17 mouse cellular contexts compared by ENCODE assay signal in genomic region chr13:46222031-46222430, GRCm38 (mm10). TPM values are rescaled to one million over a fixed set of nuclear protein-coding genes. Genes with fewer than 3 reads are reported as not detected.
DNase-seq lines count a peak whose midpoint lies in the region; ATAC-seq and TF ChIP-seq lines count a peak whose summit lies in the region.
"Had no signal": no experiment of that assay in that cellular context is flagged by ENCODE, and none has a peak within 500 bp of the region (broad histone marks: within the 10 kb centered on the region; RNA-seq: fewer than 3 reads in every experiment).

No protein-coding gene starts in this region.

- no peaks in the 10 kb centered on the region for H3K27me3 ChIP-seq in embryonic facial prominence, embryonic 13.5 days
- no peaks in the 10 kb centered on the region for H3K27me3 ChIP-seq in embryonic facial prominence, embryonic 10.5 days (replicated peaks; ENCODE audit: low read depth, poor library complexity, severe bottlenecking)
- H3K27me3 ChIP-seq in lung, postnatal 0 days (replicated peaks; ENCODE audit: insufficient read depth, low read length), result no peaks in the 10 kb centered on the region
- no peaks in the 10 kb centered on the region for H3K27me3 ChIP-seq in liver, embryonic 11.5 days (replicated peaks; ENCODE audit: control insufficient read depth, insufficient read depth, low read length)
- H3K27me3 ChIP-seq: liver, embryonic 15.5 days; midbrain, embryonic 12.5 days; neural tube, embryonic 12.5 days had no signal

- peak overlapping the region; percentile 34; the same call in 1 of the 2 replicates for H3K27ac ChIP-seq in embryonic facial prominence, embryonic 13.5 days
- no peak overlapping the region for H3K27ac ChIP-seq in embryonic facial prominence, embryonic 10.5 days (replicated peaks)
- H3K27ac ChIP-seq in lung, postnatal 0 days (ENCODE audit: low read length), result no peak overlapping the region
- no peak overlapping the region for H3K27ac ChIP-seq in liver, embryonic 11.5 days (ENCODE audit: low read depth, low read length)
- H3K27ac ChIP-seq: kidney, postnatal 0 days; liver, embryonic 15.5 days; midbrain, embryonic 12.5 days; neural tube, embryonic 12.5 days; stomach, postnatal 0 days had no signal

- H3K9ac ChIP-seq in embryonic facial prominence, embryonic 13.5 days, result no peak overlapping the region
- no peak overlapping the region for H3K9ac ChIP-seq in lung, postnatal 0 days (replicated peaks; ENCODE audit: low read depth)
- H3K9ac ChIP-seq in liver, embryonic 11.5 days (ENCODE audit: low read depth, low read length), result no peak overlapping the region
- H3K9ac ChIP-seq: liver, embryonic 15.5 days; midbrain, embryonic 12.5 days; neural tube, embryonic 12.5 days had no signal

- no peak for TF ChIP-seq EP300 in lung, postnatal 0 days (IDR thresholded peaks at IDR 0.05)

- no peak for ATAC-seq in embryonic facial prominence, embryonic 13.5 days (ENCODE audit: insufficient number of reproducible peaks, insufficient read depth, low FRiP score, low TSS enrichment, low read depth)
- ATAC-seq in lung, postnatal 0 days, result no peak
- ATAC-seq in liver, embryonic 11.5 days (replicated peaks; ENCODE audit: low FRiP score), result no peak
- no peak for ATAC-seq in erythroid progenitor cell, adult 5-6 weeks (replicated peaks; ENCODE audit: low FRiP score, poor library complexity, severe bottlenecking)
- ATAC-seq: hindbrain, embryonic 16.5 days had no signal

- peaks cover 37% of the 10 kb centered on the region for H3K4me1 ChIP-seq in embryonic facial prominence, embryonic 13.5 days
- peaks cover 12% of the 10 kb centered on the region for H3K4me1 ChIP-seq in embryonic facial prominence, embryonic 10.5 days
- H3K4me1 ChIP-seq in lung, postnatal 0 days (ENCODE audit: insufficient read depth, low read depth, low read length), result no peaks in the 10 kb centered on the region
- no peaks in the 10 kb centered on the region for H3K4me1 ChIP-seq in liver, embryonic 11.5 days (replicated peaks; ENCODE audit: control insufficient read depth, insufficient read depth, low read length)
- H3K4me1 ChIP-seq: liver, embryonic 15.5 days; neural tube, embryonic 12.5 days had no signal

- H3K4me2 ChIP-seq in embryonic facial prominence, embryonic 13.5 days, result no peak overlapping the region
- no peak overlapping the region for H3K4me2 ChIP-seq in lung, postnatal 0 days (replicated peaks; ENCODE audit: low read depth, low read length)
- H3K4me2 ChIP-seq in liver, embryonic 11.5 days, result no peak overlapping the region
- H3K4me2 ChIP-seq: liver, embryonic 15.5 days; midbrain, embryonic 12.5 days; neural tube, embryonic 12.5 days had no signal

- no peaks in the 10 kb centered on the region for H3K9me3 ChIP-seq in embryonic facial prominence, embryonic 13.5 days
- H3K9me3 ChIP-seq in embryonic facial prominence, embryonic 10.5 days, result no peaks in the 10 kb centered on the region
- no peaks in the 10 kb centered on the region for H3K9me3 ChIP-seq in lung, postnatal 0 days (ENCODE audit: low read length)
- no peaks in the 10 kb centered on the region for H3K9me3 ChIP-seq in liver, embryonic 11.5 days (ENCODE audit: control insufficient read depth, low read length)
- H3K9me3 ChIP-seq: liver, embryonic 15.5 days; midbrain, embryonic 12.5 days; neural tube, embryonic 12.5 days had no signal

- DNase-seq in embryonic facial prominence, embryonic 10.5 days (ENCODE audit: low spot score), result no peak
- peak; percentile 6 for DNase-seq in lung, postnatal 0 days (ENCODE audit: low spot score)
- DNase-seq in lung, adult 18-20 months, result no peak
- DNase-seq in left cerebral cortex, postnatal 36 days (ENCODE audit: low spot score in 2 of 2), result peak; percentile 36 to 38
- peak; percentile 29 for DNase-seq in right cerebral cortex, postnatal 4 days
- no peak for DNase-seq in liver, embryonic 11.5 days (ENCODE audit: low spot score)
- DNase-seq: gastrocnemius, postnatal 25 days had no signal

- TF ChIP-seq CTCF in lung, postnatal 0 days (IDR thresholded peaks at IDR 0.05), result no peak

- intact Hi-C loops in left cerebral cortex, postnatal 36 days (cut with DNase I), result no loop called here

- WGBS in embryonic facial prominence, embryonic 13.5 days, result 63% methylated on average over 7 of the region's 7 CpGs
- 87% methylated on average over 7 of the region's 7 CpGs for WGBS in embryonic facial prominence, embryonic 10.5 days
- WGBS in lung, postnatal 0 days, result 58% methylated on average over 7 of the region's 7 CpGs
- WGBS in liver, embryonic 11.5 days, result 67% methylated on average over 7 of the region's 7 CpGs

- no peak overlapping the region for H3K4me3 ChIP-seq in embryonic facial prominence, embryonic 13.5 days
- H3K4me3 ChIP-seq in embryonic facial prominence, embryonic 10.5 days, result no peak overlapping the region
- H3K4me3 ChIP-seq in lung, postnatal 0 days (ENCODE audit: low read depth, low read length), result no peak overlapping the region
- H3K4me3 ChIP-seq in liver, embryonic 11.5 days (ENCODE audit: low read depth, low read length), result no peak overlapping the region
- H3K4me3 ChIP-seq: liver, embryonic 15.5 days; midbrain, embryonic 12.5 days; neural tube, embryonic 12.5 days had no signal

- H3K36me3 ChIP-seq in embryonic facial prominence, embryonic 13.5 days, result no peaks in the 10 kb centered on the region
- no peaks in the 10 kb centered on the region for H3K36me3 ChIP-seq in embryonic facial prominence, embryonic 10.5 days (replicated peaks)
- no peaks in the 10 kb centered on the region for H3K36me3 ChIP-seq in lung, postnatal 0 days (ENCODE audit: insufficient read depth, low read length)
- H3K36me3 ChIP-seq in liver, embryonic 11.5 days (ENCODE audit: control insufficient read depth, insufficient read depth, low read length), result no peaks in the 10 kb centered on the region
- H3K36me3 ChIP-seq: liver, embryonic 15.5 days; midbrain, embryonic 12.5 days; neural tube, embryonic 12.5 days had no signal

RNA-seq across cellular contexts. Expression of gene Stmnd1, which starts 51.5 kb away (rescaled TPM):
- polyA plus RNA-seq in embryonic facial prominence, embryonic 13.5 days (2015; fragmentation: Nextera tagmentation; extraction: Ambion mirVana), result not detected in 2 replicates
- polyA plus RNA-seq in embryonic facial prominence, embryonic 10.5 days (2016; fragmentation: Nextera tagmentation; extraction: Ambion mirVana), result 0.11 TPM in 2 replicates
- polyA plus RNA-seq in lung, postnatal 0 days (2015; fragmentation: Nextera tagmentation; extraction: Ambion mirVana), result 4.2 and 6.0 TPM in 2 replicates
- total RNA-seq in left cerebral cortex, postnatal 36 days (2021), result not detected
- not detected in 2 replicates for polyA plus RNA-seq in liver, embryonic 11.5 days (2014; fragmentation: Nextera tagmentation; extraction: Ambion mirVana)
- total RNA-seq in erythroid progenitor cell, adult 5-6 weeks (2015; ENCODE audit: low replicate concordance), result not detected in 2 replicates
- total RNA-seq in erythroid progenitor cell, adult 5-6 weeks (2017; ENCODE audit: low replicate concordance), result not detected in 2 replicates
- total RNA-seq: common myeloid progenitor, adult 5-6 weeks had no signal
- polyA plus RNA-seq: heart, embryonic 14.5 days; liver, embryonic 15.5 days; midbrain, embryonic 12.5 days; neural tube, embryonic 12.5 days had no signal

Comparison
In these comparisons a context has a peak if more than half of its experiments do, and no peak if none do; other contexts are left out.
1. DNase-seq: peak in lung, postnatal 0 days (single experiment), left cerebral cortex, postnatal 36 days (2 of 2) and right cerebral cortex, postnatal 4 days (single experiment); none in embryonic facial prominence, embryonic 10.5 days (single experiment), lung, adult 18-20 months (0 of 2) and liver, embryonic 11.5 days (single experiment).